In the genomic region with DNA sequence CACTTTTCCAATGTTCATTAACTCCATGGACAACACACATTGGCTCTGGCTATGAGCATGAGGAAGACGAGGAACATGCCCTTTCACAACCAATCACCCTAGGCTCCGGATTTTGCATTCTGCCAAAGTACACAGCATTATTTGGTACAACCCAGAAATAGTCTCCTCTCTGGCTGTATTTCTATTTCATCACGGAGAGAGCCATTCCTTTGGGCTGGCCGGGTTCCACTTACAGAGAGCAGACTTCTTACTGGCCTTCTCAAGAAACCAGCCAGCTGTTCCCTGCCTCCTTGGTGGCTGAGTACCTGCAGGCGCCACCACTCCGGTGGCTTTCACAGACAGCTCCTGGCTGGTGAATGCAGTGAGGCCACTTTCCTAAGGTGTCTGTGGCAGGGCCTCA, we compare ENCODE assay signal across 9 mouse cellular contexts. TPM values are rescaled to one million over a fixed set of nuclear protein-coding genes. Genes with fewer than 3 reads are reported as not detected.
A peak's percentile ranks its signal among the peaks of the same experiment; 100 is the strongest.
DNase-seq lines count a peak whose midpoint lies in the region; ATAC-seq and TF ChIP-seq lines count a peak whose summit lies in the region.
"Had no signal": no experiment of that assay in that cellular context is flagged by ENCODE, and none has a peak within 500 bp of the region (broad histone marks: within the 10 kb centered on the region; RNA-seq: fewer than 3 reads in every experiment).

TSS of gene Slc16a11 (plus strand) at position 330 of the 400 bp plus-strand sequence.

- no peak within 1 kb of the TSS for H3K9ac ChIP-seq in heart, embryonic 15.5 days
- H3K9ac ChIP-seq in intestine, postnatal 0 days (ENCODE audit: low read depth, low read length): no peak within 1 kb of the TSS
- no peak within 1 kb of the TSS for H3K9ac ChIP-seq in lung, embryonic 15.5 days

- WGBS in heart, embryonic 15.5 days: 59% methylated on average over 6 of the region's 6 CpGs
- 60% methylated on average over 6 of the region's 6 CpGs for WGBS in intestine, postnatal 0 days
- WGBS in lung, embryonic 15.5 days: 52% methylated on average over 6 of the region's 6 CpGs

- H3K27me3 ChIP-seq in heart, embryonic 15.5 days: peaks cover 62% of the 10 kb centered on the region
- peaks cover 15% of the 10 kb centered on the region for H3K27me3 ChIP-seq in intestine, postnatal 0 days (replicated peaks; ENCODE audit: control insufficient read depth, insufficient read depth, low read length)
- H3K27me3 ChIP-seq in lung, embryonic 15.5 days: peaks cover 49% of the 10 kb centered on the region
- H3K27me3 ChIP-seq: Patski had no signal

- no peak within 1 kb of the TSS; the same call in 1 of the 2 replicates for H3K4me3 ChIP-seq in heart, embryonic 15.5 days
- peak within 1 kb of the TSS; percentile 32; the same call in 1 of the 2 replicates for H3K4me3 ChIP-seq in intestine, postnatal 0 days (ENCODE audit: low read depth, low read length)
- no peak within 1 kb of the TSS for H3K4me3 ChIP-seq in lung, embryonic 15.5 days

- intact Hi-C loops in heart, postnatal 36 days (cut with DNase I): loop anchor here (10.0 kb wide), 1 partner anchor 278 kb away; the partner anchor contains the start of gene Ybx2
- intact Hi-C loops in gastrocnemius, postnatal 36 days (cut with DNase I): loop anchor here (2.0 to 5.0 kb wide), 2 partner anchors 138 to 155 kb away; no protein-coding TSS in a partner anchor

- H3K36me3 ChIP-seq in heart, embryonic 15.5 days: no peaks in the 10 kb centered on the region
- H3K36me3 ChIP-seq in intestine, postnatal 0 days (ENCODE audit: control insufficient read depth, insufficient read depth): peaks cover 4% of the 10 kb centered on the region; the same call in 1 of the 2 replicates
- no peaks in the 10 kb centered on the region for H3K36me3 ChIP-seq in lung, embryonic 15.5 days

- peak within 1 kb of the TSS; percentile 71 for H3K4me2 ChIP-seq in heart, embryonic 15.5 days
- peak within 1 kb of the TSS; percentile 73 for H3K4me2 ChIP-seq in intestine, postnatal 0 days (replicated peaks; ENCODE audit: low read depth)
- H3K4me2 ChIP-seq in lung, embryonic 15.5 days: peak within 1 kb of the TSS; percentile 61; the same call in 1 of the 2 replicates

- H3K27ac ChIP-seq in heart, embryonic 15.5 days: no peak within 1 kb of the TSS
- 0 out of 2 replicates have a peak within 1 kb of the TSS, but pooled peaks have one; percentile 16 for H3K27ac ChIP-seq in intestine, postnatal 0 days (ENCODE audit: low read depth, low read length)
- no peak within 1 kb of the TSS for H3K27ac ChIP-seq in lung, embryonic 15.5 days

- no peaks in the 10 kb centered on the region for H3K9me3 ChIP-seq in heart, embryonic 15.5 days (replicated peaks)
- no peaks in the 10 kb centered on the region for H3K9me3 ChIP-seq in intestine, postnatal 0 days (ENCODE audit: control insufficient read depth)
- H3K9me3 ChIP-seq in lung, embryonic 15.5 days: no peaks in the 10 kb centered on the region

- H3K4me1 ChIP-seq in heart, embryonic 15.5 days (replicated peaks): peaks cover 21% of the 10 kb centered on the region
- H3K4me1 ChIP-seq in intestine, postnatal 0 days (replicated peaks; ENCODE audit: control insufficient read depth, insufficient read depth, low read length): 0 out of 2 replicates have a peak, but pooled peaks cover 7% of the 10 kb centered on the region
- peaks cover 19% of the 10 kb centered on the region for H3K4me1 ChIP-seq in lung, embryonic 15.5 days

- ATAC-seq in heart, embryonic 15.5 days (replicated peaks; ENCODE audit: insufficient number of reproducible peaks, insufficient read depth, low FRiP score, low read depth): no peak
- ATAC-seq in intestine, postnatal 0 days: no peak
- no peak for ATAC-seq in lung, embryonic 15.5 days (ENCODE audit: borderline replicate concordance, extremely low read depth, low FRiP score, low TSS enrichment)

- TF ChIP-seq CTCF in intestine, postnatal 0 days (IDR thresholded peaks at IDR 0.05; ENCODE audit: low read depth): no peak

- DNase-seq in heart, postnatal 36 days: no peak
- DNase-seq in cerebellum, adult 9-11 months: peak; percentile 62
- no peak for DNase-seq in gastrocnemius, postnatal 36 days
- no peak for DNase-seq in ovary, postnatal 14 days (ENCODE audit: low spot score)
- no peak for DNase-seq in spleen, postnatal 4 days (ENCODE audit: low spot score in 2 of 2)

RNA-seq across cellular contexts. Expression of gene Slc16a11, which starts in this region (rescaled TPM):
- 0.54 and 0.65 TPM in 2 replicates for polyA plus RNA-seq in heart, embryonic 15.5 days (2015; fragmentation: Nextera tagmentation; extraction: Ambion mirVana)
- under 1 TPM; 0.28 to 0.30 TPM for total RNA-seq in heart, postnatal 36 days (2021)
- 3.6 and 4.5 TPM in 2 replicates for polyA plus RNA-seq in intestine, postnatal 0 days (2015; fragmentation: Nextera tagmentation; extraction: Ambion mirVana)
- 0.79 and 1.1 TPM in 2 replicates for polyA plus RNA-seq in lung, embryonic 15.5 days (2015; fragmentation: Nextera tagmentation; extraction: Ambion mirVana)
- total RNA-seq in gastrocnemius, postnatal 36 days (2021): under 1 TPM; 0.46 to 0.49 TPM
